24 mouse cellular contexts compared by ENCODE assay signal in genomic region chr11:87028212-87028611, GRCm38 (mm10).
"Had no signal": no experiment of that assay in that cellular context is flagged by ENCODE, and none has a peak within 500 bp of the region (broad histone marks: within the 10 kb centered on the region; RNA-seq: fewer than 3 reads in every experiment).

No protein-coding gene starts in this region.

- H3K9me3 ChIP-seq: heart, embryonic 10.5 days; heart, embryonic 12.5 days; hindbrain, embryonic 13.5 days; hindbrain, embryonic 15.5 days; kidney, embryonic 15.5 days; limb, embryonic 13.5 days; limb, embryonic 15.5 days had no signal

- DNase-seq: gastrocnemius, adult 2 months; gastrocnemius, postnatal 10 days; gastrocnemius, postnatal 25 days; heart, adult 18-20 months; heart, postnatal 10 days; kidney, adult 11 months; kidney, adult 2 months; kidney, adult 9 months; kidney, postnatal 14 days; kidney, postnatal 36 days; layer of hippocampus, adult 9-11 months; layer of hippocampus, postnatal 36 days; left cerebral cortex, postnatal 4 days had no signal

- H3K27me3 ChIP-seq: heart, embryonic 12.5 days; hindbrain, embryonic 13.5 days; hindbrain, embryonic 15.5 days; kidney, embryonic 15.5 days; limb, embryonic 13.5 days; limb, embryonic 15.5 days had no signal

- ATAC-seq: hindbrain, postnatal 0 days; intestine, embryonic 16.5 days had no signal

- H3K27ac ChIP-seq: gastrocnemius, adult 2 months; heart, embryonic 10.5 days; hindbrain, embryonic 13.5 days; hindbrain, embryonic 15.5 days; hindbrain, postnatal 0 days; kidney, embryonic 15.5 days; kidney, postnatal 0 days; limb, embryonic 13.5 days; limb, embryonic 15.5 days; liver, embryonic 14.5 days had no signal

- H3K4me1 ChIP-seq: hindbrain, embryonic 13.5 days; hindbrain, embryonic 15.5 days; limb, embryonic 13.5 days had no signal

- H3K9ac ChIP-seq: heart, embryonic 12.5 days; hindbrain, embryonic 13.5 days; hindbrain, embryonic 15.5 days; kidney, embryonic 15.5 days; limb, embryonic 13.5 days; limb, embryonic 15.5 days; liver, embryonic 14.5 days had no signal

- H3K4me2 ChIP-seq: heart, embryonic 12.5 days; hindbrain, embryonic 13.5 days; hindbrain, embryonic 15.5 days; kidney, embryonic 15.5 days; limb, embryonic 13.5 days; limb, embryonic 15.5 days had no signal

- H3K4me3 ChIP-seq: gastrocnemius, adult 2 months; heart, embryonic 10.5 days; heart, embryonic 12.5 days; hindbrain, embryonic 13.5 days; hindbrain, embryonic 15.5 days; kidney, embryonic 15.5 days; limb, embryonic 13.5 days; limb, embryonic 15.5 days had no signal

- H3K36me3 ChIP-seq: heart, embryonic 10.5 days; kidney, embryonic 15.5 days; limb, embryonic 15.5 days had no signal
